Mouse (Mus musculus) lung, embryonic 14.5 days (tissue): Measurements from ENCODE around the gene Msi2. TPM values are rescaled to one million over a fixed set of nuclear protein-coding genes. Genes with fewer than 3 reads are reported as not detected.
A peak's percentile ranks its signal among the peaks of the same experiment; 100 is the strongest.

Source experiments
- ATAC-seq: fragments of 200-750 bp; cut with Nextera tagmentation; 2 replicates; pipeline ENCODE4 v1.8.0; 2017; ENCODE audit warnings: mild to moderate bottlenecking, moderate TSS enrichment, moderate library complexity; ENCODE audit not compliant: insufficient read depth
- DNase-seq: peaks from one replicate; pipeline ENCODE4 v3.0.0-alpha.2; 2015
- H3K27ac ChIP-seq: fragments of 300-500 bp; sonication (generic); 2 replicates; pipeline ENCODE4 v1.5.1; 2014; ENCODE audit warnings: low read depth, mild to moderate bottlenecking, moderate library complexity
- H3K27me3 ChIP-seq: fragments of 300-500 bp; sonication (generic); 2 replicates; pipeline ENCODE4 v1.6.1; 2014; ENCODE audit warnings: low read length, control low read depth; ENCODE audit not compliant: insufficient read depth
- H3K36me3 ChIP-seq: fragments of 300-500 bp; sonication (generic); 2 replicates; pipeline ENCODE4 v1.6.1; 2014; ENCODE audit warnings: control low read depth; ENCODE audit not compliant: insufficient read depth
- H3K4me1 ChIP-seq: fragments of 300-500 bp; sonication (generic); 2 replicates; pipeline ENCODE4 v1.6.1; 2014; ENCODE audit warnings: antibody characterized with exemption, control low read depth; ENCODE audit not compliant: insufficient read depth
- H3K4me2 ChIP-seq: fragments of 300-500 bp; sonication (generic); 2 replicates; pipeline ENCODE4 v1.6.1; 2014; ENCODE audit warnings: mild to moderate bottlenecking
- H3K4me3 ChIP-seq: fragments of 300-500 bp; sonication (generic); 2 replicates; pipeline ENCODE4 v1.5.1; 2014; ENCODE audit warnings: low read depth, low read length
- H3K9ac ChIP-seq: fragments of 300-500 bp; sonication (generic); 2 replicates; pipeline ENCODE4 v1.6.1; 2014
- H3K9me3 ChIP-seq: fragments of 300-500 bp; sonication (generic); 2 replicates; pipeline ENCODE4 v1.6.1; 2016; ENCODE audit warnings: low read depth, low read length, control low read depth
- CTCF ChIP-seq: IDR thresholded peaks from 2 replicates; pipeline ENCODE4 v1.5.1; 2016; ENCODE audit warnings: antibody characterized with exemption, low read depth
- WGBS: fragments of 180-500 bp; shearing (Covaris S2); extraction: QIAGEN DNeasy Blood & Tissue Kit; methylation state at CpG from one replicate; pipeline ENCODE4 v1.1.7; 2014; 5-methylcytosine and 5-hydroxymethylcytosine counted together
- polyA plus RNA-seq: library from polyadenylated mRNA; unstranded; fragments of >200 nt; fragmentation: Nextera tagmentation; extraction: Ambion mirVana; gene quantifications from 2 replicates; pipeline ENCODE4 v1.2.1, GENCODE M21; 2014

The Msi2 gene
- polyA plus RNA-seq, 1 experiment from 2014 or later = 12.7 TPM

DNA sequence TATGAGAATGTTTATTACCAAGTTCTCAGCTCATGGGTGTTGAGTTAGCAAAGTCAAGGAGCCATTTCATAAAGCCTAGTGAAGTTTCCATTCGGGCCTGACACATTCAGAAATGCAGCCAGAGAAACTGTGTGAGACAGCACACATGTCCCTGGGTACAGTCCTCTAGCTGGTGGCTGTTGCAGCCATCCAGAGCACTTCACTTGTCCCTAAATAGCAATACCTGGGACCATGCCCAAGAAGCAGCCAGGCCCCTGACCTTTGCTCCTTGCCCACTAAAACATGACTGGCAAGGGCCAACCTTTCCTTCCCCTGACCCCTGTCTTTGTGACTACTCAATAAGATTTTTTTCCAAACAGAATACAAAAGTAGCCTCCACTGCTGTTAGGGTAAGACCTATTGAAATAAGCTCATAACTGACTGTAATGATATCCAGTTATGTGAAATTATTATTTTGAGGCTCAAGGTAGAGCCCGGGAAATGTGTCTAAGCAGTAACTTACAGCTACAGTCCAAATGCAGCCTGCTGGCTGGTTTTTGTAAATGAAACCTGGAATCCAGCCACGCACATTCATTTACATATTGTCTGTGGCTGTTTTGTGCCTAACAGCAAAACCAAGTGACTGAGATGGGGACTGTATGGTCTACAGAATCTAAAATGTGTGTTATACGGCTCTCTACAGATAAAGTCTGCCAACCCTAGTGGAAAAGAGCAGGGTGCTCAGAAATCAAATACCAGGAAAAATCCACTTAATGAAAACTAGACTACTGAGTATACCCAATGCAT, 143.5 kb downstream of the Msi2 start:
- no peaks in the 10 kb centered on the region for H3K27me3 ChIP-seq
- no peaks in the 10 kb centered on the region for H3K36me3 ChIP-seq
- H3K9me3 ChIP-seq = no peaks in the 10 kb centered on the region
- no peak overlapping the region for H3K4me2 ChIP-seq
- no peak overlapping the region for H3K9ac ChIP-seq
- WGBS = 52% methylated on average over 4 of the region's 4 CpGs
- DNase-seq (peak; percentile 88), ATAC-seq (peak; percentile 33; the same call in 1 of the 2 replicates)
- H3K4me1 ChIP-seq = peaks cover 26% of the 10 kb centered on the region
- H3K27ac ChIP-seq = no peak overlapping the region
- H3K4me3 ChIP-seq = no peak overlapping the region
- TF ChIP-seq CTCF = no peak

DNA sequence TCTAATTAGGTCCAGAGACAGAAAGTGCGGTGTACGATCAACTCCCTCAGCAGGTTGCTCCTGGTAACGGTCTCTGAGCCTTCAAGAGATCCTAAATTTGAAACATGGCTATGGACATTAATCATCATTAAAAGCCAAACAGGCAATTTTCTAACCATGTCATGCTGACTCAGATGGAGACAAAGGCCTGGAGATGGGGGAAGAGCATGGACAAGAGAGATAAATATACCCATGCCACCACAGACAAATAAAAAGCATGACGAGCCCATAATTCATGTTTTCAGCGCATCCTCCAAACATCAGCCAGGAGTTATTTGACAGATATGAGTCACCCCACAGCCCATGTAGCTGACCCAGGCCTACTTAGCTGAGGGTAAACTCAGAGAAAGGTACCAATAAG, 145.3 kb downstream of the Msi2 start:
- Histone ChIP-seq H3K4me2 (no peak overlapping the region), H3K36me3 (no peaks in the 10 kb centered on the region), H3K9ac (no peak overlapping the region), H3K27ac (no peak overlapping the region), H3K4me3 (no peak overlapping the region), H3K9me3 (no peaks in the 10 kb centered on the region), H3K4me1 (peaks cover 26% of the 10 kb centered on the region), H3K27me3 (no peaks in the 10 kb centered on the region)
- ATAC-seq (no peak), DNase-seq (no peak)
- TF ChIP-seq CTCF = no peak
- WGBS = 93% methylated on average over 5 of the region's 5 CpGs

- TF ChIP-seq CTCF = no peak
- DNase-seq = no peak
- no peak overlapping the region for H3K27ac ChIP-seq
Observed at GRCm38 (mm10) chr11:88572461-88572860, 145.9 kb downstream of the Msi2 start.

DNA sequence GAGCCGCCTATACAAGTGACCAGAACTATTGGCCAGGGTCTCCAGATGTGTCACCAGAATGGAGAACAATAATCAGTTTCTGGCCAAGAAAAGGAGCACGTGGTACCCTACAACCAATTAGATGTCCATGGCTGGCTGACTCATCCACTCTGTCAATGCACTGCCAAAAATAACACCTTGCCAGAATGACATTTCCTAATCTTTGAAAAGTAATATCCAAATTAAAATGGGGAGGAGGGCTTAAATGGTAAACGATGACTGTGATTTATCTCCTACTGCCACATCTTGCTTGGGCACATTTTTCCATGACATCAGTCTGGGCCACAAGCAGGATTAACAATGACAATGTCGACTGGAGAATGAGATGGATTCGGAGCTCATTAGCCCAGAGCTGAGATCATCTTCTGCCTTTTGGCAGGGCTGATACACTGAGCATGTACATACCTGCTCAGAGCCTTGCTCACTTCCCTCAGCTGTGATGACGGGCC, 147.6 kb downstream of the Msi2 start:
- Histone ChIP-seq H3K4me3 (no peak overlapping the region), H3K4me2 (no peak overlapping the region), H3K4me1 (peaks cover 14% of the 10 kb centered on the region), H3K9me3 (no peaks in the 10 kb centered on the region), H3K36me3 (no peaks in the 10 kb centered on the region), H3K27me3 (no peaks in the 10 kb centered on the region), H3K27ac (no peak overlapping the region), H3K9ac (no peak overlapping the region)
- no peak for DNase-seq
- TF ChIP-seq CTCF = no peak
- ATAC-seq = 0 out of 2 replicates have a peak, but pooled peaks have one; percentile 43
- 76% methylated on average over 6 of the region's 6 CpGs for WGBS

More at GRCm38 (mm10) chr11:88572461-88572860, 145.9 kb downstream of the Msi2 start:
- Histone ChIP-seq H3K9me3 (no peaks in the 10 kb centered on the region), H3K4me3 (no peak overlapping the region), H3K4me2 (no peak overlapping the region), H3K36me3 (no peaks in the 10 kb centered on the region), H3K27me3 (no peaks in the 10 kb centered on the region), H3K9ac (no peak overlapping the region), H3K4me1 (peaks cover 26% of the 10 kb centered on the region)
- ATAC-seq = no peak
- WGBS = 67% methylated on average over 11 of the region's 11 CpGs

- TF ChIP-seq CTCF = no peak
- H3K4me3 ChIP-seq = no peak overlapping the region
- H3K9ac ChIP-seq = no peak overlapping the region
- H3K27ac ChIP-seq = no peak overlapping the region
- H3K4me2 ChIP-seq = no peak overlapping the region
- H3K36me3 ChIP-seq = 0 out of 2 replicates have a peak, but pooled peaks cover 4% of the 10 kb centered on the region
- DNase-seq (no peak), ATAC-seq (no peak)
- H3K9me3 ChIP-seq = no peaks in the 10 kb centered on the region
- 75% methylated on average over 20 of the region's 20 CpGs for WGBS
- H3K27me3 ChIP-seq = no peaks in the 10 kb centered on the region
- H3K4me1 ChIP-seq = no peaks in the 10 kb centered on the region; the same call in none of the 2 replicates
Observed at GRCm38 (mm10) chr11:88566613-88567606, 151.4 kb downstream of the Msi2 start.

GRCm38 (mm10) chr11:88564810-88565209, 153.5 kb downstream of the Msi2 start:
- no peak for ATAC-seq
- WGBS = 60% methylated on average over 7 of the region's 7 CpGs
- Histone ChIP-seq H3K36me3 (0 out of 2 replicates have a peak, but pooled peaks cover 4% of the 10 kb centered on the region), H3K9me3 (no peaks in the 10 kb centered on the region), H3K27me3 (no peaks in the 10 kb centered on the region), H3K4me2 (no peak overlapping the region), H3K4me1 (peaks cover 10% of the 10 kb centered on the region), H3K27ac (no peak overlapping the region), H3K9ac (no peak overlapping the region), H3K4me3 (no peak overlapping the region)
- DNase-seq = no peak
- TF ChIP-seq CTCF = no peak
